Mouse (Mus musculus): Measurements from ENCODE around the gene 2810408A11Rik. TPM values are rescaled to one million over a fixed set of nuclear protein-coding genes. Genes with fewer than 3 reads are reported as not detected.

2810408A11Rik gene
- polyA plus RNA-seq, 1 experiment from 2014 or later, result 19.9 TPM

- no peak for ATAC-seq (replicated peaks)
- H3K27ac ChIP-seq (replicated peaks), result no peak overlapping the region
- H3K36me3 ChIP-seq, result no peaks in the 10 kb centered on the region
- H3K4me3 ChIP-seq, result no peak overlapping the region
- H3K9ac ChIP-seq (replicated peaks), result no peak overlapping the region
- H3K9me3 ChIP-seq, result no peaks in the 10 kb centered on the region
- no peak overlapping the region for H3K4me2 ChIP-seq (replicated peaks)
- peaks cover 5% of the 10 kb centered on the region for H3K4me1 ChIP-seq
- WGBS, result 82% methylated on average over 4 of the region's 4 CpGs
- H3K27me3 ChIP-seq, result no peaks in the 10 kb centered on the region
These were observed 28.9 kb upstream of the 2810408A11Rik start for GRCm38 (mm10) chr11:69929712-69930111.

- no peaks in the 10 kb centered on the region for H3K9me3 ChIP-seq
- H3K36me3 ChIP-seq, result no peaks in the 10 kb centered on the region
- no peak overlapping the region for H3K9ac ChIP-seq (replicated peaks)
- no peak overlapping the region for H3K4me2 ChIP-seq (replicated peaks)
- no peak overlapping the region for H3K27ac ChIP-seq (replicated peaks)
- ATAC-seq (replicated peaks), result no peak
- no peaks in the 10 kb centered on the region for H3K27me3 ChIP-seq
- 98% methylated on average over 2 of the region's 2 CpGs for WGBS
- no peak overlapping the region for H3K4me3 ChIP-seq
- H3K4me1 ChIP-seq, result peaks cover 5% of the 10 kb centered on the region
These were observed 26.7 kb upstream of the 2810408A11Rik start for GRCm38 (mm10) chr11:69927501-69927900.

DNA sequence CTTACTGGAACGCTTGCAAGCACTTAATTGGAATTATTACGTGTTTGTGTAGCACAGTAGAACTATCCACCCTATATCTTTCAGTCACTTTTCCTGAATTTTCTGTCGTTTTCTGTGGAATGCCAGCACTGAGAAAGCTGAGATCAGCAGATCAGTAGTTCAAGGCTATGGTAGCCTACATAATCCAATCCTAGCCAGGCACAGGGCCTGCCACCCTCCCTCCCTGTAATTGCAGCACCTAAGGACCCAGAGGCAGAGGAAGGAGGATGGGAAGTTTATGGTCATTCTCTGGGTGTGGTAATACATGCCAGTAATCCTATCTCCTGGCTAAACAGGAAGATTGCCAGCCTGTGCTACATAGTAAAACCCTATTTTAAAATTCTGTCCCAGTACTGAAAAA lies 22.0 kb upstream of the 2810408A11Rik start:
- Histone ChIP-seq H3K4me3 (no peak overlapping the region), H3K27ac (replicated peaks) (peak overlapping the region; percentile 95), H3K9ac (replicated peaks) (no peak overlapping the region), H3K4me2 (replicated peaks) (peak overlapping the region; percentile 74; the same call in 1 of the 2 replicates), H3K36me3 (peaks cover 14% of the 10 kb centered on the region), H3K27me3 (no peaks in the 10 kb centered on the region), H3K4me1 (peaks cover 29% of the 10 kb centered on the region), H3K9me3 (no peaks in the 10 kb centered on the region)
- whole genome bisulfite sequencing, result 66% methylated on average over 3 of the region's 3 CpGs
- no peak for ATAC-seq (replicated peaks)

GRCm38 (mm10) chr11:69922012-69922756 lies 21.4 kb upstream of the 2810408A11Rik start:
- Histone ChIP-seq H3K9me3 (no peaks in the 10 kb centered on the region), H3K36me3 (peaks cover 20% of the 10 kb centered on the region), H3K4me1 (peaks cover 29% of the 10 kb centered on the region), H3K9ac (replicated peaks) (peak overlapping the region; percentile 60), H3K4me3 (peak overlapping the region; percentile 68), H3K27ac (replicated peaks) (peak overlapping the region; percentile 95), H3K4me2 (replicated peaks) (peak overlapping the region; percentile 74), H3K27me3 (no peaks in the 10 kb centered on the region)
- ATAC-seq (replicated peaks), result no peak
- WGBS, result 3% methylated on average over 12 of the region's 12 CpGs

GRCm38 (mm10) chr11:69921114-69922011 lies 20.6 kb upstream of the 2810408A11Rik start, which contains the start of gene Eif5a:
Gene Eif5a (minus strand): TSS chr11:69921958.
- Histone ChIP-seq H3K9me3 (no peaks in the 10 kb centered on the region), H3K4me2 (replicated peaks) (peak within 1 kb of the TSS; percentile 74), H3K27ac (replicated peaks) (peak within 1 kb of the TSS; percentile 95), H3K9ac (replicated peaks) (peak within 1 kb of the TSS; percentile 68), H3K27me3 (no peaks in the 10 kb centered on the region), H3K36me3 (peaks cover 28% of the 10 kb centered on the region), H3K4me1 (peaks cover 29% of the 10 kb centered on the region), H3K4me3 (peak within 1 kb of the TSS; percentile 68)
- WGBS, result under 1% methylated on average over 78 of the region's 78 CpGs
- peak; percentile 97 for ATAC-seq (replicated peaks)

GRCm38 (mm10) chr11:69920266-69921031 lies 19.7 kb upstream of the 2810408A11Rik start:
- Histone ChIP-seq H3K36me3 (peaks cover 37% of the 10 kb centered on the region), H3K4me1 (peaks cover 37% of the 10 kb centered on the region), H3K27me3 (no peaks in the 10 kb centered on the region), H3K4me3 (peak overlapping the region; percentile 68), H3K27ac (replicated peaks) (peak overlapping the region; percentile 95), H3K9me3 (no peaks in the 10 kb centered on the region), H3K4me2 (replicated peaks) (peak overlapping the region; percentile 74), H3K9ac (replicated peaks) (peak overlapping the region; percentile 68)
- ATAC-seq (replicated peaks), result peak; percentile 7
- WGBS, result under 1% methylated on average over 65 of the region's 65 CpGs

DNA sequence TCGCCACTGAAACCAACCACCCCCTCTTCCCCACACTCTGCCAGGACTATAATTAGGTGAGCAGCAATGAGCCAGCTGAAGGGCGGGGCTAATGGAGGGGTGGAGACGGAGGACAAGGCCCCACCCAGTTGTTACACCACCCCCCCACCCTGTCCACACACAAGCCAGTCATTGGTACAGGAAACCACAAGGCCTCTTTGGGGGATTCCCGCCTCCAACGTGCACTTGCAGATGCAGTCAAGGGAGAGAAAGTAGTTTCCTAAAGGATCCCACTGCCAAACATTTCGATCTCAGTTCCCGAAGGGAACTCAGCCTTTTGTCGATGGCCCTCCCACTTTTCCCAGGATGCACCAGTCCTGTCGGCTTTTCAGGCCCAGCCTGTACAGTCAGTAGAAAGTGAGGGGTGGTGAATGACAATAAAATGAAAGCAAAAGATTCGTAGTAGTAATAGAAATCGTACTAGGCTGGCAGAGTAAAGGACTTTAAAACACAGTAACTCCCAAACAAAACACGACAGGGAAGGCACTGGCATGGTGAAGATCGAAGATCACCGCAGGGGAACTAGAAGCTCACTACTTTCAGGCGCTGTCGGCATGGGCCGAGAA lies 19.0 kb upstream of the 2810408A11Rik start:
- WGBS, result under 1% methylated on average over 17 of the region's 17 CpGs
- Histone ChIP-seq H3K4me2 (replicated peaks) (peak overlapping the region; percentile 74), H3K9ac (replicated peaks) (peak overlapping the region; percentile 68), H3K9me3 (no peaks in the 10 kb centered on the region), H3K27ac (replicated peaks) (peak overlapping the region; percentile 95), H3K4me3 (peak overlapping the region; percentile 68), H3K4me1 (peaks cover 43% of the 10 kb centered on the region), H3K27me3 (no peaks in the 10 kb centered on the region), H3K36me3 (peaks cover 43% of the 10 kb centered on the region)
- no peak for ATAC-seq (replicated peaks)

DNA sequence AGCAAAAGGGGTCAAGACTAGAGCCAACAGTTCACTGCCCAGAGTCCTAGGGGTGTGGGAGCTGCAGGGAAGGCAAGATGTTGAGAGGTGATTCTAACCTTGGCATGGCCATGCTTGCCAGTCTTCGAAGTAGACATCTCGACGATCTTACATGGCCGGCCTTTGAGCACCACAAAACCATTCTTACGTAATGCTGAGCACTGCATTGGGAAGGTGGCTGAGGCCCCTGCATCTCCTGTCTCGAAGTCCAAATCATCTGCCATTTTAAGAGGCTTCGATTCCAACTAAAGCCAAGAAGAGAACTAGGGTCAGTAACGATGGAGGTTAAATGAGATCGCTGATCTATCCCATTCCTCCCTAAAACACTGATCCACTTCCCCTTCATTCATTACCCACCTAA lies 18.3 kb upstream of the 2810408A11Rik start:
- Histone ChIP-seq H3K36me3 (peaks cover 43% of the 10 kb centered on the region), H3K27me3 (no peaks in the 10 kb centered on the region), H3K9ac (replicated peaks) (no peak overlapping the region), H3K9me3 (no peaks in the 10 kb centered on the region), H3K4me1 (peaks cover 50% of the 10 kb centered on the region), H3K4me3 (peak overlapping the region; percentile 68), H3K4me2 (replicated peaks) (peak overlapping the region; percentile 74), H3K27ac (replicated peaks) (peak overlapping the region; percentile 95; the same call in 1 of the 2 replicates)
- WGBS, result 83% methylated on average over 9 of the region's 9 CpGs
- no peak for ATAC-seq (replicated peaks)

DNA sequence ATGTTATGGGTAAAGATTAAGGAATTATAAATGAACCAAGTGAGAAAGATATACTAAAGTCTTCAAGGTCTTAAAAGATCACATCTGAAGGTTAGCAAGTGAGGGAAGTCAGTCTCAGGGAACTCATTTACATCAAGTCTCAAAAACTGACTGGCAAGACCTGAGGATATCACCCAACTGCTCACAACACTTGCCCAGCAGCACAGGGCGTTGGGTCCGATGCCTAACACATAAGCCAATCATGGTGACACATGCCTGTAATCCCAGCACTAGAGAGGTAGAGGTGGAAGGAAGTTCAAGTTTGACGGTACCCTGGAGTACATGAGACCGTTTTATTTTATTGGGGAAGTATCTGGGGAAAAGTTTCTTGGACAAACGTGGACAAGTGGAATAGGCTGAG lies 17.3 kb upstream of the 2810408A11Rik start:
- Histone ChIP-seq H3K9me3 (no peaks in the 10 kb centered on the region), H3K27me3 (no peaks in the 10 kb centered on the region), H3K9ac (replicated peaks) (no peak overlapping the region), H3K27ac (replicated peaks) (no peak overlapping the region), H3K4me3 (no peak overlapping the region), H3K36me3 (peaks cover 46% of the 10 kb centered on the region), H3K4me2 (replicated peaks) (no peak overlapping the region), H3K4me1 (peaks cover 56% of the 10 kb centered on the region)
- no peak for ATAC-seq (replicated peaks)
- 85% methylated on average over 5 of the region's 5 CpGs for WGBS

DNA sequence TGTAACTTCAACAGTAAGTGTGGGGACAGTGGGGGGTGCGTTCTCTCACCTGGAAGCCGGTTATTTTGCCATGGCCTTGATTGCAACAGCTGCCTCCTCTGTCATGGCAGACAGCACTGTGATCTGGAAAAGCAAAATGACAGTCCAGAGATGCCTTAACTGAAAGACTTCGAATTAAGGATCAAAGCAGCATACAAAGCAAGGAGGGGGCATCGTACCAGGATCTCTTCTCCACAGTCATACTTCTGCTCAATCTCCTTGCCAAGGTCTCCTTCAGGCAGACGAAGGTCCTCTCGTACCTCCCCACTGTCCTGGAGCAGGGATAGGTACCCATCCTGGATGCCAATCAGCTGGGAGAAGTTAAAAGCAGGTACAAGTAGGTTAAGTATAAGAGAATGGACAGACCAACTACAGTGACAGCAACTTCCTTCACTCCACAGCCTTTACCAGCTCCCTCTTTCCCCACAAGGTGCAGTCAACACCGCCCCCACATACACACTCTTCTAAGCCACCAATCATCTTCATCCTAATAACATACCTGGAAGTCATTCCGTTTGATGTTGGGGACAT lies 16.7 kb upstream of the 2810408A11Rik start:
- Histone ChIP-seq H3K36me3 (peaks cover 50% of the 10 kb centered on the region), H3K4me2 (replicated peaks) (no peak overlapping the region), H3K9me3 (no peaks in the 10 kb centered on the region), H3K4me1 (peaks cover 53% of the 10 kb centered on the region), H3K4me3 (no peak overlapping the region), H3K27ac (replicated peaks) (no peak overlapping the region), H3K27me3 (no peaks in the 10 kb centered on the region), H3K9ac (replicated peaks) (no peak overlapping the region)
- ATAC-seq (replicated peaks), result no peak
- 90% methylated on average over 8 of the region's 8 CpGs for WGBS

All from forebrain, embryonic 15.5 days (tissue).